Mouse (Mus musculus) embryo, embryonic 9.5 days (tissue): ENCODE data around the gene Zc3h12d.
"Not testable (repeated sequence)": the region's sequence is repeated elsewhere in the genome, so short reads cannot be mapped to it uniquely, and the experiment has no call there.

ENCODE experiments used
- DNase-seq: peaks from one replicate; pipeline ENCODE4 v3.0.0-alpha.2; 2017; ENCODE audit errors: extremely low spot score

Gene Zc3h12d

DNA sequence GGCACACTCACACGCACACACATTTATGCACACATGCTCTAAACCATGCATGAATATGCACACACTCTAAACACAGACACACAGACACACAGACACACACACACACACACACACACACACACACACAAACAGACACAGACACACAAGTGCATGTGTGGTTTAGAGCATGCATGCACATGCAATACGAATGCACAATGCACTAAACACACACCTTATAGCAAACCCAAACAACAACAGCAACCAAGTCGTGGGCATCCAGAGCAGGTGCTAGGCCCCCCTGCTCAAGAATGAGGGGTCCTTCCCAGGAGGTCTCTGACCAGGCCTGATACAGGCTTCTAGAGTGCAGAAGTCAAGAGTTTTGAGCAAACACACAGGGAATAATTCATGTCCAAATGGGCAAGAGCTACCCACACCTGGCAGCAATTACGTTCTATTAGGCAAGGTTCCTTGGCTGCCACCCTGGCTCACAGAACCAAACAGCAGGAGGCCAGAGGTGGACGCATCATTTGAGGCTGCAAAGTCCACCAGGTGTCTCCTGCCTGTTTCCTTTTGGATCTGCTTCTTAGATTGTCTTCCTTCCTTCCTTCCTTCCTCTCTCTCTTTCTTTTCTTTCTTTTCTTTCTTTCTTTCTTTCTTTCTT lies 39.2 kb downstream of the Zc3h12d start:
- DNase-seq: no peak

DNA sequence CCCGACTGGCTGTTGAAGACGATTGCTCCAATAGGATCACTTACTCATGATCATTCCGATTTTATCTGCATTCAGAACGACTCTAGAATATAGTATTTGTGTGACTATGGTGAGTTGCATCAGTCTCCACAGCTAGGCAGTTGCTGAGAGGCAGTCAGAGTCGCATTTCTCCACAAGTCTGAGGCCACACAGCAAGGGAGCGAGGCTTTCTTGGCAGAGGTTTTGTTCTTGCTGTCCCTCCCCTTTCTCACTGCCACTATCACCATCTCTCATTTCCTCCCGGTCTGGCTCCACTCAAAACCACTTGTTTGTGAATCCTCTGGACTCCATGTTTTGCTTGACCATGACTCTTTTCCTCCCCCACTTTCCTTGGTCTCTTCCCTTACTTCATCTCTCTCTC lies 41.9 kb downstream of the Zc3h12d start:
- no peak for DNase-seq

DNA sequence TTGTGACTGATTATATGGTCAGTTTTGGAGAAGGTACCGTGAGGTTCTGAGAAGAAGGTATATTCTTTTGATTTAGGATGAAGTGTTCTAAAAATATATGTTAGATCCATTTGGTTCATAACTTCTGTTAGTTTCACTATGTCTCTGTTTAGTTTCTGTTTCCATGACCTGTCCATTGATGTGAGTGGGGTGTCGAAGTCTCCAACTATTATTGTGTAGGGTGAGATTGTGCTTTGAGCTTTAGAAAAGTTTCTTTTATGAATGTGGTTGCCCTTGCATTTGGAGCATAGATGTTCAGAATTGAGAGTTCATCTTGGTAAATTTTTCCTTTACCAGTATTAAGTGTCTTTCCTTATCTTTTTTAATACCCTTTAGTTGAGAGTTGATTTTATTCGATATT lies 48.0 kb downstream of the Zc3h12d start:
- DNase-seq: not testable (repeated sequence)

DNA sequence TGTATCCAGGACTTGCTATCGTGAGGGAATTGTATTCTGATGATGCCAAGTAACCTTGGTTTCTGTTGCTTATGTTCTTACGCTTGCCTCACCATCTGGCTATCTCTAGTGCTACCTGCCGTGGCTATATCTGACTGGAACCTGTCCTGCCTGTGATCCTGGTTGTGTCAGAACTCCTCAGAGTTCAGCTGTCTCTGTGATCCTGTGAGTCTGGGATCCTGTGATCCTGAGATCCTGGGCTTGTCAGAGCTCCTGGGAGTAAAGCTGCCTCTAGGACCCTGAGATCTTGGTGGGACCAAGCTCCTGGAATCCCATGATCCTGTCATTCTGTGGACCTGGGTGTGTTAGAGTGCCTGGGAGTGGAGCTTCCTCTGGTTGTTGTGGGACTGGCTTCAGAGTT lies 49.7 kb downstream of the Zc3h12d start:
- DNase-seq: no peak

DNA sequence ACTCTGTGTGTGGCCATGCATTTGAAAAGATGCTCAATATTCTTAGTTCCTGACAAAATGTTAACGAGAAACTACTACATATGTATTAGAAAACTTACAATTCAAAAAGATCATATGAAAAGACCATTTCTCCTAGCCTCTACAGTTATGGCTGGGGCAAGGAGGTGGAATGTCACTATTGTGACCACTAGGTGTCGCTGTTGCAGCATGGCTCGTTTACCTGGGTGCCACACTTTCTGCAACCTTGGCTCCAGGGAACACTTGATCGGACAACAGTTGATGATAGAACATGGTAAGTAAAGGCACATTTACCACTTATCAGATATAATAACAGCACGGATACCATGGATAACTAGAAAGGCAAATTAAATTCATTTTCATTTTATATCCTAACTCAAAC lies 51.3 kb downstream of the Zc3h12d start:
- peak; percentile 77 for DNase-seq

DNA sequence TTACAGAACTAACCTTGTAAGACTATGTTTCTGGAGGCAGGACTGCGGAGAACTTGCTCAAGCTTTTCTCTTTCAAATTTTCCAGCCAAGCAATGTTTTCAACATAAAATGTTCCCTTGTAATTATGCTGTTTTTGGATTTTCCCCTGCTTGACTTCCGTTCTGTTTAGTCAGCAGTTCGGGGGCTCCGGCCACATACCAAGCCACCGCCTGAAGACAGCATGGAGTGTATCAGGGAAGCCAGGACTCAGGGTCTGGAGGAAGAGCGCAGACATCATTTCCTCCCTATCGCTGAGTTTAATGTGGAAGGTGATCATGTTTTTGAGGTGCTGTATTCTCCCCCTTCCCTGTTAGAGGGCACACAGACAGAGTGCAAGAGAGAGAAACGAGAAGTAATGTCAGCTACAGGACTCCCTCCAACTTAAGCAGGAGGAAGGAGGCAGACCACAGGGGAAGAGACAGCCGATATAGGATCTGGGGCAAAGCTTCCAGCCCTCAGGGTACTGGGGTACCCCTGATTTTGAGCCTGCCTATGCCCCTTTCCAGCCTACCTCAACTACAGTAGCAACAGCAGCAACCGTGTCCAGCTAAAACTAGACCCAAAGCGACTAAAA lies 56.1 kb downstream of the Zc3h12d start:
- DNase-seq: no peak

DNA sequence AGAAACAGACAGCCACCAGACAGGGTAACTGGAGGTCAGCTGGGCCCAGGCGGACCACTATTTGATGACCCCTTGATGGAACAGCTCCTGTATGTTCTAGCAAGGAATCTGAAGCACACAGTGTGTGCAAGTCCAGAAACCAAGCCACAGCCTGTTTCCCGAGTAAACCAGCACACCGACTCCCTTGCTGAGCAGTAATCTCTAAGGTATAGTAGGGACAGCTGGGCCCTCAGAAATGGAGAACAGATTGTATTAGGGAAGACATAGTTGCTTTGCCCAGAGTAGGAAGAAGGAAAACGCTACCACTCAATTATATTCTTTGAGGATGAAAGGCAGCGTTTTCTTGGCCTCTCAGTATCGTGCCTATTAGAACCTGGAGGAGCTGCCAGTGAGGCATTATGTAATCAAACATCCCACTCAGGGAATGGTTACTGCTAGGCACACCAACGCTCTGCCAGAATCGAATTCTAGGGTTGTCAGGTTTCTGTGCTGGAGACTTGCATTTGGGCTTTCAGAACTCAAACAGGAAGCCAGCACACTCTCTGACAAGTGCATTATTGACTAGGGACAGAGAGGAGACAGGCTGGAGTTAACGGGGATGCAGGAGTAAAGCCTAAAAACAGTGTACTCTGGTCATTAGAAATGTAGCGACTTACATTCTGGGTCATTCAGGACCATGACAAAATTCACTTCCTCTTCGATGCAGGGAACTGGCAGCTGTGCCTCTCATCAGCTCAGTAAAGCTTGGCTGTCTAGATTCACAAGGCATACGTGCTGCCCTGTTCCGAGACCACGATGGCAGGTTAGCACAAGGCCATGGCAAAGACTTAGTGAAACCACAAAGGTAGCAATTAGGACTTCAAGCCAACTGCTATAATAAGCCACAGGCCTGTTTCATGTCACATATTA lies 68.7 kb downstream of the Zc3h12d start:
- DNase-seq: no peak

DNA sequence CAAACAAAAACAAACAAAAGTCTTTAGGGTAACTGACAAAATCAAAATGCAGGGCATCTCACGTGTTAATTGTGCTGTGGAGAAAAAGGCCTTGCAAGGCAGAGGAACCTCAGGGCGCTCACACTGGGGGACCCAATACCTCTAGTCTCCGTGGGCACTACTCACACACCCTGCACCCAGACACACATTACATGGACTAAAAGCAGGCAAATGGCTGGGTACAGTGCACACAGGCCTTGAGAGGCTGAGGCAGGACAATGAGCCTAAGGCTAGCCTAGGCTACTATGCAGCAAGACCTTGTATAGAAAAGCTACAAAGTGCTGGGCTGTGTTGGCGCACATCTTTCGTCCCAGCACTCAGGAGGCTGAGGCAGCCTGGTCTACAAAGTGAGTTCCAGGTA lies 71.9 kb downstream of the Zc3h12d start:
- no peak for DNase-seq

DNA sequence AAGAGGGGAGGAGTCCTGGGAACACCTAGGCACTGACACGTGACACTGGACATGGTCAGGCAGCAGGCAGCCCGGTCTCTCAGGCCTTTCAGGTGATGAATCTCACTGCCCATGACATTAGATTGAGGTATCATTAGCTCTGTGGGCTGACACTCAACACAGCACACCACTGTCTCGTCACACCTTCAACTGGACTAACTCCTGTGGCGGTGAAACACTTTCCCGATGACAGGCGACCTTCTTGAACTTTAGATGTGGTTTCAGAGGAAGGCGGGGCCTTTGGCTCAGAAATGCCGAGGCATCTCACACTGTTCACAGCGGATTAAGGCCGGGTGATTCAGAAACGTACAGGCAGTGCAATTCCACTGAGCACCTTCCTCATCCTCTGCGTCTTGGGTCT lies 74.9 kb downstream of the Zc3h12d start:
- no peak for DNase-seq

DNA sequence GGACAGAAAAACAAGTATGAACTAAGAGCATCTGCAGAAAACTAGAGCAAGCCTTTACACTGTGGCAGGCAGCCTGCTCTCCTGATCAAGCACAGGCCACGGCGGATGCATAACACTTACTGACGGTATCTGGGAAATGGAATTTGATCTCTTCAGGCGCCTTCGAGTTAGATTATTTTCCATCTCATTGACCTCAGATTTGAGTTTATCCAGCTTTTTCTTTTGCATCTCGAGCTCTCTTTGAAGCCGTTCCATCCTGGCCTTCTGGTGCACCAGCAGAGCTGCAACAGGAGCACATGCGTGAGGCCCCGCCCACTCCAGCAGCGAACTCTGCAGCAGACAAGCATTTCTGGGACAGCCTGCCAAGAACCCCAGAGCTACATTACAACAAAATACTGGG lies 79.0 kb downstream of the Zc3h12d start:
- no peak for DNase-seq
